14 mouse cellular contexts compared by ENCODE assay signal in the genomic region with DNA sequence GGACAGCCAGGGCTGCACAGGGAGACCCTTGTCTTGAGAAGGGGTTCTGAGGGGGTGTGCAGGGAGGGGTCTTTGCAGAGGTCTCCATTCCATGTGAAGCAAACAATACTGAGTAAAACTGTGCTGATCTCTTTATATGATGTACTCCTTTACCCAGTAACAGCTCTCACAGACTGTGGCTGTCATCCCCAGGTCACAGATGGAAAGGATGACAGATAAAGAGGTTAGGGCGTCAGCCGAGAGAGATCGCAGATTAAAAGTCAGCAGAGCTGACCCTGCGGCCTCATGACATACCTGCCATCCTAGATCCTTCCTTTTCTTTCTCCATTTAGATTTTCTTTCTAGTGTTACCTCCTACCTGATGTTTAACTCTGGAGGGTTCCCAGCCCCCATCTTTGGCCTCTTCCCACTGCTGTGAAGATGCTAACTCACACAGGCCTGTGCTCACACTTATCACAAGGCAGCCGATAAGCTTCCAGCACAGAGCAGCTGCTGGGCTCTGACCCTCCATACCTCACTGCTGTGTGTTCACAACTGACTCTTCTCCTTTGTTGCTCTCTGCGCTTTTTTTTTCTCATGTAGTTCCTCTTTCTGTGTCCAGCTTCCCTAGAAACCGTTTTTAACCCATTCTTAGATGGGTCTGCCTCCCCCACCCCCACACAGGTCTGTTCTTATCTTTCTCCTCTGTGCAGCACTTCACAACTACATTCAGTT. TPM values are rescaled to one million over a fixed set of nuclear protein-coding genes. Genes with fewer than 3 reads are reported as not detected.
DNase-seq lines count a peak whose midpoint lies in the region; ATAC-seq and TF ChIP-seq lines count a peak whose summit lies in the region.
"Had no signal": no experiment of that assay in that cellular context is flagged by ENCODE, and none has a peak within 500 bp of the region (broad histone marks: within the 10 kb centered on the region; RNA-seq: fewer than 3 reads in every experiment).

No protein-coding gene starts in this region.

- 26% methylated on average over 7 of the region's 7 CpGs for WGBS in heart, embryonic 14.5 days
- 66% methylated on average over 7 of the region's 7 CpGs for WGBS in intestine, embryonic 15.5 days
- WGBS in hindbrain, embryonic 10.5 days: 88% methylated on average over 7 of the region's 7 CpGs

- no peak for DNase-seq in heart, postnatal 4 days
- peak; percentile 95 for DNase-seq in MEL (ENCODE audit: low read depth, low spot score)
- DNase-seq in hindbrain, embryonic 10.5 days (ENCODE audit: low spot score): no peak
- DNase-seq in cerebellum, adult 8-10 months: no peak
- no peak for DNase-seq in left cerebral cortex, postnatal 10 days (ENCODE audit: extremely low spot score in 1 of 2, low spot score in 2 of 2)
- DNase-seq: lung, adult 18-20 months; thymus, postnatal 36 days had no signal

- H3K36me3 ChIP-seq in heart, embryonic 14.5 days (ENCODE audit: control insufficient read depth, insufficient read depth, low read length): peaks cover 11% of the 10 kb centered on the region; the same call in 1 of the 2 replicates
- H3K36me3 ChIP-seq in MEL (ENCODE audit: control insufficient read depth in 1 of 2, insufficient read depth in 2 of 2, low read length in 2 of 2): peaks cover 0 to 83% of the 10 kb centered on the region in 2 experiments; a peak in 2 of 4 replicates
- no peaks in the 10 kb centered on the region; the same call in 1 of the 2 replicates for H3K36me3 ChIP-seq in intestine, embryonic 15.5 days
- H3K36me3 ChIP-seq in hindbrain, embryonic 10.5 days: peaks cover 19% of the 10 kb centered on the region

- TF ChIP-seq CTCF in MEL (IDR thresholded peaks at IDR 0.05 in 2 of 3, conservative IDR thresholded peaks at IDR 0.05 in 1 of 3; ENCODE audit: control insufficient read depth in 1 of 3, insufficient read depth in 1 of 3, low read depth in 2 of 3, low read length in 3 of 3, poor library complexity in 1 of 3, severe bottlenecking in 1 of 3): no peak

- ATAC-seq in heart, embryonic 14.5 days (ENCODE audit: insufficient number of reproducible peaks, insufficient read depth, low FRiP score, low read depth): no peak
- ATAC-seq in intestine, embryonic 15.5 days: peak; percentile 27; the same call in 1 of the 2 replicates
- ATAC-seq in megakaryocyte progenitor cell, adult 5-6 weeks (replicated peaks; ENCODE audit: poor library complexity): peak; percentile 58
- ATAC-seq: CD4-positive, CD25-positive, alpha-beta regulatory T cell, adult 4 months; forebrain, embryonic 14.5 days; midbrain, embryonic 16.5 days had no signal

- H3K27me3 ChIP-seq in heart, embryonic 14.5 days (ENCODE audit: control insufficient read depth, insufficient read depth, low read length): no peaks in the 10 kb centered on the region
- H3K27me3 ChIP-seq in MEL (ENCODE audit: control insufficient read depth in 1 of 2, insufficient read depth in 2 of 2, low read length in 2 of 2): no peaks in the 10 kb centered on the region
- H3K27me3 ChIP-seq in intestine, embryonic 15.5 days (replicated peaks): no peaks in the 10 kb centered on the region
- H3K27me3 ChIP-seq in hindbrain, embryonic 10.5 days (ENCODE audit: insufficient read depth, poor library complexity, severe bottlenecking): no peaks in the 10 kb centered on the region

- peak; percentile 95 to 98 for TF ChIP-seq EP300 in MEL (IDR thresholded peaks at IDR 0.05; ENCODE audit: low read depth in 1 of 2, low read length in 2 of 2)

- H3K4me3 ChIP-seq in heart, embryonic 14.5 days (ENCODE audit: control insufficient read depth in 1 of 2, insufficient read depth in 1 of 2, low read depth in 1 of 2, low read length in 2 of 2): no peak overlapping the region
- H3K4me3 ChIP-seq in MEL (ENCODE audit: control insufficient read depth in 1 of 2, insufficient read depth in 1 of 2, low read depth in 2 of 2, low read length in 2 of 2): no peak overlapping the region
- no peak overlapping the region for H3K4me3 ChIP-seq in intestine, embryonic 15.5 days (replicated peaks)
- no peak overlapping the region for H3K4me3 ChIP-seq in hindbrain, embryonic 10.5 days

- H3K27ac ChIP-seq in heart, embryonic 14.5 days (replicated peaks in 1 of 2; ENCODE audit: control insufficient read depth in 1 of 2, insufficient read depth in 1 of 2, low read depth in 2 of 2, low read length in 2 of 2): peak overlapping the region in 1 of 2 experiments; percentile 19; a peak in 1 of 4 replicates
- H3K27ac ChIP-seq in MEL (ENCODE audit: control insufficient read depth, low read depth, low read length): peak overlapping the region; percentile 98
- 0 out of 2 replicates have a peak overlapping the region, but pooled peaks have one; percentile 9 for H3K27ac ChIP-seq in intestine, embryonic 15.5 days
- H3K27ac ChIP-seq in hindbrain, embryonic 10.5 days: no peak overlapping the region

- peak in 1 of 2 experiments; percentile 54; a peak in 1 of 4 replicates for TF ChIP-seq POLR2A in MEL (IDR thresholded peaks at IDR 0.05; ENCODE audit: control insufficient read depth in 1 of 2, insufficient read depth in 1 of 2, low read depth in 1 of 2, low read length in 2 of 2, poor library complexity in 1 of 2)

- H3K9me3 ChIP-seq in heart, embryonic 14.5 days (ENCODE audit: control insufficient read depth, low read length): no peaks in the 10 kb centered on the region
- H3K9me3 ChIP-seq in MEL (replicated peaks; ENCODE audit: insufficient read depth, low read length): no peaks in the 10 kb centered on the region
- H3K9me3 ChIP-seq in intestine, embryonic 15.5 days: no peaks in the 10 kb centered on the region
- H3K9me3 ChIP-seq in hindbrain, embryonic 10.5 days: no peaks in the 10 kb centered on the region

- no peak overlapping the region for H3K9ac ChIP-seq in heart, embryonic 14.5 days (ENCODE audit: low read length)
- peak overlapping the region; percentile 24; the same call in 1 of the 2 replicates for H3K9ac ChIP-seq in MEL (ENCODE audit: control insufficient read depth, low read depth, low read length, poor library complexity, severe bottlenecking)
- no peak overlapping the region for H3K9ac ChIP-seq in intestine, embryonic 15.5 days

- peaks cover 28% of the 10 kb centered on the region for H3K79me2 ChIP-seq in MEL (ENCODE audit: control insufficient read depth, insufficient read depth, low read length, poor library complexity)

- intact Hi-C loops in left cerebral cortex, postnatal 10 days (cut with DNase I): no loop called here

- H3K4me2 ChIP-seq in heart, embryonic 14.5 days (ENCODE audit: low read length): peak overlapping the region; percentile 16; the same call in 1 of the 2 replicates
- no peak overlapping the region for H3K4me2 ChIP-seq in intestine, embryonic 15.5 days (replicated peaks)

- peaks cover 10 to 33% of the 10 kb centered on the region in 2 experiments for H3K4me1 ChIP-seq in heart, embryonic 14.5 days (ENCODE audit: control insufficient read depth in 2 of 2, insufficient read depth in 2 of 2, low read length in 2 of 2)
- H3K4me1 ChIP-seq in MEL (ENCODE audit: control insufficient read depth in 1 of 2, insufficient read depth in 2 of 2, low read length in 2 of 2): peaks cover 52 to 76% of the 10 kb centered on the region in 2 experiments
- peaks cover 10% of the 10 kb centered on the region; the same call in 1 of the 2 replicates for H3K4me1 ChIP-seq in intestine, embryonic 15.5 days (replicated peaks)
- peaks cover 13% of the 10 kb centered on the region; the same call in 1 of the 2 replicates for H3K4me1 ChIP-seq in hindbrain, embryonic 10.5 days (replicated peaks)

- no peak for TF ChIP-seq RAD21 in MEL (IDR thresholded peaks at IDR 0.05; ENCODE audit: low read depth, low read length)

TF ChIP-seq in MEL, 35 proteins besides CTCF, POLR2A, EP300 and RAD21 (continues in another document):
- TF ChIP-seq CHD2 (IDR thresholded peaks at IDR 0.05; ENCODE audit: low read length): peak; percentile 89
- no peak for TF ChIP-seq UBTF (IDR thresholded peaks at IDR 0.05; ENCODE audit: borderline replicate concordance, insufficient read depth, low read depth, low read length)
- peak; percentile 94 for TF ChIP-seq SIN3A (IDR thresholded peaks at IDR 0.05; ENCODE audit: low read length)
- TF ChIP-seq JUND (IDR thresholded peaks at IDR 0.05; ENCODE audit: low read depth, low read length): no peak
- TF ChIP-seq RCOR1 (IDR thresholded peaks at IDR 0.05; ENCODE audit: low read depth, low read length): peak; percentile 91
- peak; percentile 60 for TF ChIP-seq TAL1 (IDR thresholded peaks at IDR 0.05; ENCODE audit: low read length)
- peak; percentile 98 for TF ChIP-seq ZNF384 (IDR thresholded peaks at IDR 0.05; ENCODE audit: low read depth, low read length)
- TF ChIP-seq MAFK (IDR thresholded peaks at IDR 0.05; ENCODE audit: borderline replicate concordance, low read depth, low read length): 0 out of 2 replicates have a peak, but pooled peaks have one; percentile 32
- no peak for TF ChIP-seq POLR2AphosphoS2 (IDR thresholded peaks at IDR 0.05; ENCODE audit: low read length)
- peak; percentile 57; the same call in 1 of the 2 replicates for TF ChIP-seq GABPA (IDR thresholded peaks at IDR 0.05; ENCODE audit: low read depth, low read length)
- TF ChIP-seq ETS1 (IDR thresholded peaks at IDR 0.05; ENCODE audit: low read depth, low read length): peak; percentile 98

RNA-seq across cellular contexts. Expression of gene Gm10401, which starts 39.4 kb away (rescaled TPM):
- 20.6 and 31.5 TPM in 2 replicates for polyA plus RNA-seq in heart, embryonic 14.5 days (2014; fragmentation: Nextera tagmentation; extraction: Ambion mirVana)
- total RNA-seq in heart, postnatal 4 days (2021): not detected
- total RNA-seq in MEL (2012; rRNA removed): 3.5 and 4.6 TPM in 2 replicates
- under 1 TPM in 1 of 2 experiments, not detected in 1; 0.56 TPM for polyA plus RNA-seq in MEL (2012; ENCODE audit: insufficient read depth in 1 of 2, insufficient read length in 2 of 2, low read depth in 1 of 2, low replicate concordance in 2 of 2, missing spikeins in 1 of 2)
- 24.9 and 30.2 TPM in 2 replicates for polyA plus RNA-seq in intestine, embryonic 15.5 days (2015; fragmentation: Nextera tagmentation; extraction: Ambion mirVana)
- total RNA-seq in megakaryocyte progenitor cell, adult 5-6 weeks (2015): not detected in 2 replicates
- not detected in 2 replicates for total RNA-seq in megakaryocyte progenitor cell, adult 5-6 weeks (2017)
- 22.3 and 22.8 TPM in 2 replicates for polyA plus RNA-seq in hindbrain, embryonic 10.5 days (2016; fragmentation: Nextera tagmentation; extraction: Ambion mirVana)
- total RNA-seq in left cerebral cortex, postnatal 10 days (2021): not detected
- total RNA-seq: layer of hippocampus, postnatal 25 days had no signal

RNA-seq across cellular contexts. Expression of gene Sppl3, which starts 47.8 kb away (rescaled TPM):
- 35.1 and 39.9 TPM in 2 replicates for polyA plus RNA-seq in heart, embryonic 14.5 days (2014; fragmentation: Nextera tagmentation; extraction: Ambion mirVana)
- 10 to 100 TPM; 52.1 to 53.3 TPM for total RNA-seq in heart, postnatal 4 days (2021)
- total RNA-seq in MEL (2012; rRNA removed): 25.8 and 29.5 TPM in 2 replicates
- 10 to 100 TPM in 1 of 2 experiments, not detected in 1; 50.9 TPM for polyA plus RNA-seq in MEL (2012; ENCODE audit: insufficient read depth in 1 of 2, insufficient read length in 2 of 2, low read depth in 1 of 2, low replicate concordance in 2 of 2, missing spikeins in 1 of 2)
- 16.8 and 23.6 TPM in 2 replicates for polyA plus RNA-seq in intestine, embryonic 15.5 days (2015; fragmentation: Nextera tagmentation; extraction: Ambion mirVana)
- 32.0 and 40.2 TPM in 2 replicates for total RNA-seq in megakaryocyte progenitor cell, adult 5-6 weeks (2015)
- 23.4 and 28.6 TPM in 2 replicates for total RNA-seq in megakaryocyte progenitor cell, adult 5-6 weeks (2017)
- polyA plus RNA-seq in hindbrain, embryonic 10.5 days (2016; fragmentation: Nextera tagmentation; extraction: Ambion mirVana): 11.2 TPM in 2 replicates
- total RNA-seq in left cerebral cortex, postnatal 10 days (2021): 100 to 1,000 TPM; 112 to 115 TPM
